Mouse (Mus musculus) lung, embryonic 15.5 days (tissue): ENCODE measurements around the gene Rad17. TPM values are rescaled to one million over a fixed set of nuclear protein-coding genes. Genes with fewer than 3 reads are reported as not detected.

Experiments
- ATAC-seq: fragments of 200-750 bp; cut with Nextera tagmentation; 2 replicates; pipeline ENCODE4 v1.8.0; 2017; ENCODE audit warnings: moderate number of reproducible peaks, borderline replicate concordance; ENCODE audit not compliant: low FRiP score, low TSS enrichment; ENCODE audit errors: extremely low read depth
- H3K27ac ChIP-seq: fragments of 300-500 bp; sonication (generic); 2 replicates; pipeline ENCODE4 v1.5.1; 2015; ENCODE audit warnings: moderate library complexity, mild to moderate bottlenecking, inconsistent platforms
- H3K27me3 ChIP-seq: fragments of 300-500 bp; sonication (generic); 2 replicates; pipeline ENCODE4 v1.6.1; 2015; ENCODE audit warnings: inconsistent platforms
- H3K36me3 ChIP-seq: fragments of 300-500 bp; sonication (generic); 2 replicates; pipeline ENCODE4 v1.6.1; 2015; ENCODE audit warnings: inconsistent platforms
- H3K4me1 ChIP-seq: fragments of 300-500 bp; sonication (generic); 2 replicates; pipeline ENCODE4 v1.6.1; 2015; ENCODE audit warnings: inconsistent platforms
- H3K4me2 ChIP-seq: fragments of 300-500 bp; sonication (generic); 2 replicates; pipeline ENCODE4 v1.6.1; 2015; ENCODE audit warnings: inconsistent platforms, mild to moderate bottlenecking, moderate library complexity
- H3K4me3 ChIP-seq: fragments of 300-500 bp; sonication (generic); 2 replicates; pipeline ENCODE4 v1.5.1; 2015; ENCODE audit warnings: mild to moderate bottlenecking, inconsistent platforms
- H3K9ac ChIP-seq: fragments of 300-500 bp; sonication (generic); 2 replicates; pipeline ENCODE4 v1.6.1; 2015; ENCODE audit warnings: inconsistent platforms
- H3K9me3 ChIP-seq: fragments of 300-500 bp; sonication (generic); 2 replicates; pipeline ENCODE4 v1.6.1; 2016; ENCODE audit warnings: inconsistent platforms
- WGBS: fragments of 180-500 bp; shearing (Covaris S2); methylation state at CpG from one replicate; pipeline ENCODE4 v1.1.7; 2015; 5-methylcytosine and 5-hydroxymethylcytosine counted together
- polyA plus RNA-seq: library from polyadenylated mRNA; unstranded; fragments of >200 nt; fragmentation: Nextera tagmentation; extraction: Ambion mirVana; gene quantifications from 2 replicates; pipeline ENCODE4 v1.2.1, GENCODE M21; 2015

Gene Rad17
- polyA plus RNA-seq, 1 experiment from 2014 or later = 21.3 TPM

GRCm38 (mm10) chr13:100588646-100589045 is 62.2 kb downstream of the Rad17 start:
- Histone ChIP-seq H3K9ac (no peak overlapping the region), H3K4me2 (peak overlapping the region; percentile 19; the same call in 1 of the 2 replicates), H3K4me1 (no peaks in the 10 kb centered on the region), H3K9me3 (no peaks in the 10 kb centered on the region), H3K27me3 (no peaks in the 10 kb centered on the region), H3K36me3 (no peaks in the 10 kb centered on the region), H3K27ac (no peak overlapping the region), H3K4me3 (no peak overlapping the region)
- ATAC-seq = no peak
- WGBS = 85% methylated on average over 12 of the region's 12 CpGs

GRCm38 (mm10) chr13:100582144-100582543 is 68.7 kb downstream of the Rad17 start:
- no peaks in the 10 kb centered on the region for H3K4me1 ChIP-seq
- no peaks in the 10 kb centered on the region for H3K36me3 ChIP-seq
- no peak overlapping the region for H3K4me2 ChIP-seq
- H3K4me3 ChIP-seq = no peak overlapping the region
- H3K9ac ChIP-seq = no peak overlapping the region
- ATAC-seq = no peak
- H3K9me3 ChIP-seq = no peaks in the 10 kb centered on the region
- 23% methylated on average over 6 of the region's 6 CpGs for WGBS
- no peak overlapping the region for H3K27ac ChIP-seq
- H3K27me3 ChIP-seq = no peaks in the 10 kb centered on the region

GRCm38 (mm10) chr13:100581701-100582100 is 69.2 kb downstream of the Rad17 start:
- Histone ChIP-seq H3K27me3 (no peaks in the 10 kb centered on the region), H3K27ac (no peak overlapping the region), H3K9ac (no peak overlapping the region), H3K4me1 (no peaks in the 10 kb centered on the region), H3K4me2 (no peak overlapping the region), H3K36me3 (no peaks in the 10 kb centered on the region), H3K4me3 (no peak overlapping the region), H3K9me3 (no peaks in the 10 kb centered on the region)
- 15% methylated on average over 3 of the region's 3 CpGs for WGBS
- ATAC-seq = no peak

GRCm38 (mm10) chr13:100579951-100580350 is 70.9 kb downstream of the Rad17 start:
- ATAC-seq = no peak
- Histone ChIP-seq H3K36me3 (no peaks in the 10 kb centered on the region), H3K4me1 (no peaks in the 10 kb centered on the region), H3K9me3 (no peaks in the 10 kb centered on the region), H3K27ac (no peak overlapping the region), H3K27me3 (no peaks in the 10 kb centered on the region), H3K4me3 (no peak overlapping the region), H3K4me2 (no peak overlapping the region), H3K9ac (no peak overlapping the region)

GRCm38 (mm10) chr13:100579220-100579619 is 71.6 kb downstream of the Rad17 start:
- no peak overlapping the region for H3K4me2 ChIP-seq

GRCm38 (mm10) chr13:100575950-100576349 is 74.9 kb downstream of the Rad17 start:
- Histone ChIP-seq H3K4me3 (no peak overlapping the region), H3K4me2 (no peak overlapping the region), H3K27ac (peak overlapping the region; percentile 10; the same call in 1 of the 2 replicates), H3K4me1 (no peaks in the 10 kb centered on the region), H3K9me3 (no peaks in the 10 kb centered on the region), H3K36me3 (no peaks in the 10 kb centered on the region), H3K9ac (no peak overlapping the region), H3K27me3 (no peaks in the 10 kb centered on the region)
- ATAC-seq = peak; percentile 46
- WGBS = 30% methylated on average over 2 of the region's 2 CpGs

More at GRCm38 (mm10) chr13:100579220-100579619, 71.6 kb downstream of the Rad17 start:
- Histone ChIP-seq H3K4me1 (no peaks in the 10 kb centered on the region), H3K9me3 (no peaks in the 10 kb centered on the region), H3K4me3 (no peak overlapping the region), H3K27ac (no peak overlapping the region), H3K9ac (no peak overlapping the region), H3K36me3 (no peaks in the 10 kb centered on the region), H3K27me3 (no peaks in the 10 kb centered on the region)
- WGBS = 29% methylated on average over 3 of the region's 3 CpGs
- ATAC-seq = no peak

GRCm38 (mm10) chr13:100570713-100571112 is 80.1 kb downstream of the Rad17 start:
- Histone ChIP-seq H3K4me2 (no peak overlapping the region), H3K4me3 (no peak overlapping the region), H3K4me1 (no peaks in the 10 kb centered on the region), H3K36me3 (no peaks in the 10 kb centered on the region), H3K9ac (no peak overlapping the region), H3K27ac (no peak overlapping the region), H3K9me3 (no peaks in the 10 kb centered on the region), H3K27me3 (no peaks in the 10 kb centered on the region)
- no peak for ATAC-seq
- 70% methylated on average over 2 of the region's 2 CpGs for WGBS

- H3K36me3 ChIP-seq = no peaks in the 10 kb centered on the region
- no peak for ATAC-seq
These were observed 82.5 kb downstream of the Rad17 start for GRCm38 (mm10) chr13:100568359-100568758.

More at GRCm38 (mm10) chr13:100568359-100568758, 82.5 kb downstream of the Rad17 start:
- 92% methylated on average over 1 of the region's 1 CpGs for WGBS
- no peaks in the 10 kb centered on the region for H3K4me1 ChIP-seq
- H3K4me3 ChIP-seq = no peak overlapping the region
- no peak overlapping the region for H3K4me2 ChIP-seq
- H3K27me3 ChIP-seq = no peaks in the 10 kb centered on the region
- no peak overlapping the region for H3K27ac ChIP-seq
- no peaks in the 10 kb centered on the region for H3K9me3 ChIP-seq
- H3K9ac ChIP-seq = no peak overlapping the region

Other genes with a start within 250 kb of the Rad17 start
- gene Naip1, start 198.2 kb downstream of the Rad17 start, polyA plus RNA-seq = 0.05 TPM in 1 of 2 replicates, not detected in the other
- 65.2 and 65.4 TPM in 2 replicates for gene Gtf2h2, start 158.5 kb downstream of the Rad17 start, polyA plus RNA-seq
- 32.6 and 34.1 TPM in 2 replicates for gene Ocln, start 98.3 kb downstream of the Rad17 start, polyA plus RNA-seq
- 11.1 and 11.7 TPM in 2 replicates for gene Marveld2, start 34.1 kb downstream of the Rad17 start, polyA plus RNA-seq
- gene Ak6, start 72 bp downstream of the Rad17 start, polyA plus RNA-seq = 274 and 282 TPM in 2 replicates
- 14.3 and 17.8 TPM in 2 replicates for gene Taf9, start 528 bp upstream of the Rad17 start, polyA plus RNA-seq
- gene Ccdc125, start 18.7 kb upstream of the Rad17 start, polyA plus RNA-seq = 9.9 and 10.7 TPM in 2 replicates
- 94.2 and 101 TPM in 2 replicates for gene Cdk7, start 79.9 kb upstream of the Rad17 start, polyA plus RNA-seq
- 167 and 169 TPM in 2 replicates for gene Mrps36, start 93.6 kb upstream of the Rad17 start, polyA plus RNA-seq
- gene Cenph, start 124.8 kb upstream of the Rad17 start, polyA plus RNA-seq = 37.4 and 38.1 TPM in 2 replicates
- 291 and 295 TPM in 2 replicates for gene Ccnb1, start 135.5 kb upstream of the Rad17 start, polyA plus RNA-seq
- gene Slc30a5, start 182.4 kb upstream of the Rad17 start, polyA plus RNA-seq = 55.2 and 56.2 TPM in 2 replicates